Mouse (Mus musculus): ENCODE results near the gene Usp2.

DNA sequence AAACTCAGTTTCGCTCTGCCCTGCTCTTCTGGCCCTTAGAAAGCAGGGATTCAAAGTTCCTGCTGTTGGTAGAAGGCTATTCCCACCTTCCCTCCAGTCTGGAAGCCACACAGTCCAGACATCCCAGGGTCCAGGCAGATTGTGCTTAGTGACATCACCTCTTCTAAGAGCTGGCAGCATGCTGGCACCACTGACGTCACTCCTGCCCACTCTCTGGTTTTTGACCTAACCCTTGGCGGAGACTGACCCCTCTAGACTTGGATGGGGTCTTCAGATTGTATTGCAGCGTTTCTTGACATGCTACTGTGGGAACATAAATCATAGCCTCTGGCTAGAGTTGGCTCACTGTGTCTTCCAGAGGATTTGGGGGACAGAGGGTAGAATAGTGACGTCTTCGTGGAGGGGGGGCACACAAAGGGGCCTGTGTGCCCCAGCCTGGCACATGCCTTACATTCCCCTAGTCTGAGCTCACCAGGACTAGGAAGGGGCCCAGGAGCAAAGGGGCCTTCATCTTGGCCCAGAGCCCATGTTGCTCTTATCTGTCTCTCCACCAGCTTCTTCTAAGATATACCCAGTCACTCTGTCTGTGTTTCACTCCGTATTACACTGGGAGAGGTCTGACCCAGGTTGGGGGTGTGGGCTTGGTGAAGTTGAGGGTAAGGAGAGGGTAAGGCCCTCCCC lies 69.0 kb downstream of the Usp2 start:
- TF ChIP-seq CTCF (IDR thresholded peaks at IDR 0.05; ENCODE audit: extremely low read depth, insufficient read depth, low read length): no peak
- no peak for TF ChIP-seq POLR2A (IDR thresholded peaks at IDR 0.05; ENCODE audit: extremely low read depth, insufficient read depth, low read length)
